Mouse (Mus musculus) heart, postnatal 4 days (tissue): ENCODE results near the gene Olfr68. TPM values are rescaled to one million over a fixed set of nuclear protein-coding genes. Genes with fewer than 3 reads are reported as not detected.
"Not testable (repeated sequence)": the region's sequence is repeated elsewhere in the genome, so short reads cannot be mapped to it uniquely, and the experiment has no call there.

Source experiments
- DNase-seq: peaks from one replicate; pipeline ENCODE4 v3.0.0; 2021
- total RNA-seq, 2 experiments: library from RNA; stranded (reverse); gene quantifications; 2 replicates each; pipeline ENCODE4 v1.2.3; 2021

Olfr68 gene
- total RNA-seq, 2 experiments from 2014 or later = not detected

DNA sequence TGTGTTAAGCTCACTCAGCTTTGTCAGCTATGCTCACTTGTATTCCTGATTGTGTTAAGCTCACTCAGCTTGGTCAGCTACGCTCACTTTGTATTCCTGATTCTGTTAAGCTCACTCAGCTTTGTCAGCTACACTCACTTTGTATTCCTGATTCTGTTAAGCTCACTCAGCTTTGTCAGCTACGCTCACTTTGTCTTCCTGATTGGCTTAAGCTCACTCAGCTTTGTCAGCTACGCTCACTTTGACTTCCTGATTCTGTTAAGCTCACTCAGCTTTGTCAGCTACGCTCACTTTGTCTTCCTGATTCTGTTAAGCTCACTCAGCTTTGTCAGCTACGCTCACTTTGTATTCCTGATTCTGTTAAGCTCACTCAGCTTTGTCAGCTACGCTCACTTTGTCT is 17.3 kb downstream of the Olfr68 start:
- DNase-seq = not testable (repeated sequence)

- no peak for DNase-seq
Measured at GRCm38 (mm10) chr7:103757233-103757632, 22.3 kb downstream of the Olfr68 start, which contains the start of gene Olfr630. Olfr630 (minus strand) TSS chr7:103757333.

- DNase-seq = no peak
Measured at GRCm38 (mm10) chr7:103744843-103745242, 34.7 kb downstream of the Olfr68 start, which contains the start of gene Olfr629. Olfr629 (minus strand) TSS chr7:103744943.

DNA sequence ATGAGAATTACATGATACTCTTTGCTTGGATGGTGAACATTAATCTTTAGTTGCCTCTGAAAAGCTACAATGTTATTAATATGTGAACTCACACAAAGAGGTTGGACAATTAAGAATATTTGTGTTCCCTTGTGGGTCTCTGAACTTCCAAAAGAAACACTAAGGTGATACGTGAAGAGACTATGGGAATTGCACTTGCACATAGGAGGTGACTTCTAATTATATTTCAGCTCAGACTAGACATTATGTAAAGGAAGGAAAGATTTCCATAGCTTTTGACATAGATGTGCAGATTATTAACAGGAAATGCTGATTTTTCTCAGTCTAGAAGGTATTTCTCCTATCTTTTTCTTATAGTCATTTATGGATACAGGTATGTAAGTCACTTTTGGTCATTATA is 49.4 kb downstream of the Olfr68 start, which contains the start of gene Olfr628:
Olfr628 (plus strand) TSS at position 301 of the 400 bp plus-strand sequence.
- DNase-seq = no peak

Other genes with a start within 250 kb of the Olfr68 start
- gene Olfr612, start 237.0 kb downstream of the Olfr68 start, total RNA-seq = not detected
- not detected for gene Olfr613, start 231.6 kb downstream of the Olfr68 start, total RNA-seq
- not detected for gene Olfr615, start 223.6 kb downstream of the Olfr68 start, total RNA-seq
- not detected for gene Olfr616, start 210.6 kb downstream of the Olfr68 start, total RNA-seq
- gene Olfr617, start 206.6 kb downstream of the Olfr68 start, total RNA-seq = not detected
- gene Olfr618, start 189.6 kb downstream of the Olfr68 start, total RNA-seq = not detected
- not detected for gene Olfr619, start 179.1 kb downstream of the Olfr68 start, total RNA-seq
- not detected for gene Olfr620, start 167.2 kb downstream of the Olfr68 start, total RNA-seq
- gene Olfr622, start 137.0 kb downstream of the Olfr68 start, total RNA-seq = not detected
- gene Olfr623, start 116.0 kb downstream of the Olfr68 start, total RNA-seq = not detected
- gene Olfr624, start 108.5 kb downstream of the Olfr68 start, total RNA-seq = not detected
- not detected for gene Olfr625-ps1, start 97.0 kb downstream of the Olfr68 start, total RNA-seq
- gene Olfr243, start 65.0 kb downstream of the Olfr68 start, total RNA-seq = not detected
- not detected for gene Olfr628, start 49.3 kb downstream of the Olfr68 start, total RNA-seq
- gene Olfr629, start 34.8 kb downstream of the Olfr68 start, total RNA-seq = not detected
- not detected for gene Olfr630, start 22.4 kb downstream of the Olfr68 start, total RNA-seq
- gene Olfr69, start 8.1 kb downstream of the Olfr68 start, total RNA-seq = not detected
- not detected for gene Olfr67, start 12.1 kb upstream of the Olfr68 start, total RNA-seq
- gene Hbb-bt, start 34.3 kb upstream of the Olfr68 start, total RNA-seq = 1,000 to 10,000 TPM in 1 of 2 experiments, 100 to 1,000 TPM in 1; 541 to 1,864 TPM
- gene Hbb-bs, start 48.4 kb upstream of the Olfr68 start, total RNA-seq = over 10,000 TPM in 1 of 2 experiments, 1,000 to 10,000 TPM in 1; 4,494 to 12,962 TPM
- gene Hbb-bh2, start 60.8 kb upstream of the Olfr68 start, total RNA-seq = not detected
- gene Hbb-bh1, start 63.5 kb upstream of the Olfr68 start, total RNA-seq = not detected
- gene Hbb-y, start 73.5 kb upstream of the Olfr68 start, total RNA-seq = under 1 TPM in 1 of 2 experiments, not detected in 1; 0.74 TPM
- not detected for gene Olfr66, start 106.6 kb upstream of the Olfr68 start, total RNA-seq
- not detected for gene Olfr64, start 114.8 kb upstream of the Olfr68 start, total RNA-seq
- not detected for gene Olfr65, start 123.8 kb upstream of the Olfr68 start, total RNA-seq
- gene Olfr631, start 149.1 kb upstream of the Olfr68 start, total RNA-seq = not detected
- not detected for gene Olfr632, start 154.6 kb upstream of the Olfr68 start, total RNA-seq
- not detected for gene Olfr633, start 164.7 kb upstream of the Olfr68 start, total RNA-seq
- gene Olfr635, start 191.5 kb upstream of the Olfr68 start, total RNA-seq = under 1 TPM in 1 of 2 experiments, not detected in 1; 0.05 TPM
- gene Olfr638, start 219.0 kb upstream of the Olfr68 start, total RNA-seq = not detected
- gene Olfr639, start 237.6 kb upstream of the Olfr68 start, total RNA-seq = under 1 TPM in 1 of 2 experiments, not detected in 1; 0.05 TPM
- not detected for gene Olfr640, start 245.9 kb upstream of the Olfr68 start, total RNA-seq